In genomic region chr17:15993361-15994287, GRCm38 (mm10) we compare ENCODE assay signal across 8 mouse cellular contexts.
A peak's percentile ranks its signal among the peaks of the same experiment; 100 is the strongest.
DNase-seq lines count a peak whose midpoint lies in the region; ATAC-seq lines count a peak whose summit lies in the region.

No protein-coding gene starts in this region.

- H3K9me3 ChIP-seq in heart, embryonic 15.5 days (replicated peaks) = no peaks in the 10 kb centered on the region
- H3K9me3 ChIP-seq in lung, embryonic 16.5 days (ENCODE audit: control insufficient read depth, low read length) = peaks cover 4% of the 10 kb centered on the region
- H3K9me3 ChIP-seq in stomach, embryonic 15.5 days = no peaks in the 10 kb centered on the region

- no peak overlapping the region for H3K4me3 ChIP-seq in heart, embryonic 15.5 days
- H3K4me3 ChIP-seq in lung, embryonic 16.5 days (ENCODE audit: low read length) = no peak overlapping the region
- no peak overlapping the region for H3K4me3 ChIP-seq in stomach, embryonic 15.5 days (replicated peaks)

- peaks cover 6% of the 10 kb centered on the region for H3K4me1 ChIP-seq in heart, embryonic 15.5 days (replicated peaks)
- no peaks in the 10 kb centered on the region; the same call in 1 of the 2 replicates for H3K4me1 ChIP-seq in lung, embryonic 16.5 days (replicated peaks; ENCODE audit: control insufficient read depth, insufficient read depth, low read length)
- H3K4me1 ChIP-seq in stomach, embryonic 15.5 days = 0 out of 2 replicates have a peak, but pooled peaks cover 9% of the 10 kb centered on the region

- H3K27ac ChIP-seq in heart, embryonic 15.5 days = no peak overlapping the region
- peak overlapping the region; percentile 13; the same call in 1 of the 2 replicates for H3K27ac ChIP-seq in lung, embryonic 16.5 days (ENCODE audit: low read length)
- H3K27ac ChIP-seq in stomach, embryonic 15.5 days = no peak overlapping the region

- H3K9ac ChIP-seq in heart, embryonic 15.5 days = no peak overlapping the region
- H3K9ac ChIP-seq in lung, embryonic 16.5 days (ENCODE audit: low read length) = no peak overlapping the region
- H3K9ac ChIP-seq in stomach, embryonic 15.5 days = no peak overlapping the region

- H3K27me3 ChIP-seq in heart, embryonic 15.5 days = no peaks in the 10 kb centered on the region
- no peaks in the 10 kb centered on the region for H3K27me3 ChIP-seq in lung, embryonic 16.5 days (ENCODE audit: control insufficient read depth, insufficient read depth, low read depth, low read length)
- no peaks in the 10 kb centered on the region for H3K27me3 ChIP-seq in stomach, embryonic 15.5 days (replicated peaks)

- no peaks in the 10 kb centered on the region for H3K36me3 ChIP-seq in heart, embryonic 15.5 days
- H3K36me3 ChIP-seq in lung, embryonic 16.5 days (ENCODE audit: control insufficient read depth, insufficient read depth, low read length) = no peaks in the 10 kb centered on the region
- H3K36me3 ChIP-seq in stomach, embryonic 15.5 days = no peaks in the 10 kb centered on the region

- DNase-seq in frontal cortex, postnatal 25 days (ENCODE audit: low spot score in 2 of 2) = no peak
- DNase-seq in embryo, embryonic 11.5 days (ENCODE audit: low read depth, low spot score) = peak; percentile 34
- DNase-seq in kidney, postnatal 36 days = peak; percentile 2 to 6
- no peak for DNase-seq in natural killer cell, adult 2 months (ENCODE audit: low spot score in 2 of 2)

- no peak overlapping the region for H3K4me2 ChIP-seq in heart, embryonic 15.5 days
- H3K4me2 ChIP-seq in lung, embryonic 16.5 days (ENCODE audit: low read depth, low read length) = no peak overlapping the region
- H3K4me2 ChIP-seq in stomach, embryonic 15.5 days = no peak overlapping the region

- peak; percentile 73 for ATAC-seq in frontal cortex, adult (ENCODE audit: low TSS enrichment)
- 0 out of 2 replicates have a peak, but pooled peaks have one; percentile 53 for ATAC-seq in heart, embryonic 15.5 days (replicated peaks; ENCODE audit: insufficient number of reproducible peaks, insufficient read depth, low FRiP score, low read depth)
- peak; percentile 89 for ATAC-seq in lung, embryonic 16.5 days (ENCODE audit: low read depth)
- peak; percentile 86 for ATAC-seq in stomach, embryonic 15.5 days (ENCODE audit: insufficient read depth, low FRiP score, low read depth)

- 40% methylated on average over 7 of the region's 7 CpGs for WGBS in heart, embryonic 15.5 days
- 36% methylated on average over 7 of the region's 7 CpGs for WGBS in lung, embryonic 16.5 days
- 37% methylated on average over 7 of the region's 7 CpGs for WGBS in stomach, embryonic 15.5 days

Comparison
In these comparisons a context has a peak if more than half of its experiments do, and no peak if none do; other contexts are left out.
1. DNase-seq: peak in embryo, embryonic 11.5 days (single experiment) and kidney, postnatal 36 days (2 of 2); none in frontal cortex, postnatal 25 days (0 of 2) and natural killer cell, adult 2 months (0 of 2).
2. Peak in every context shown above with its lines, with median percentiles within 50 percentile points of each other: ATAC-seq.